Mouse (Mus musculus) bone marrow macrophage, adult 2 months (primary cell): Measurements from ENCODE around the gene Cttnbp2. TPM values are rescaled to one million over a fixed set of nuclear protein-coding genes. Genes with fewer than 3 reads are reported as not detected.

ENCODE experiments used
- H3K27ac ChIP-seq: 2 replicates; pipeline ENCODE4 v1.5.1; 2012; ENCODE audit warnings: low read depth, low read length; ENCODE audit not compliant: insufficient read depth
- H3K4me1 ChIP-seq: 2 replicates; pipeline ENCODE4 v1.6.1; 2012; ENCODE audit warnings: low read length; ENCODE audit not compliant: control insufficient read depth, insufficient read depth
- H3K4me3 ChIP-seq: 2 replicates; pipeline ENCODE4 v1.5.1; 2012; ENCODE audit warnings: mild to moderate bottlenecking, low read length, moderate library complexity; ENCODE audit not compliant: insufficient read depth
- CTCF ChIP-seq: IDR thresholded peaks from 2 replicates; pipeline ENCODE4 v1.5.1; 2012; ENCODE audit warnings: low read depth, mild to moderate bottlenecking, low read length, moderate library complexity
- POLR2A ChIP-seq: IDR thresholded peaks from 2 replicates; pipeline ENCODE4 v1.6.1; 2012; ENCODE audit warnings: mild to moderate bottlenecking, low read depth, low read length, borderline replicate concordance
- polyA plus RNA-seq: library from polyadenylated mRNA; stranded (reverse); fragments of >200 nt; gene quantifications from 2 replicates; pipeline ENCODE4 v1.2.4, GENCODE M21; 2012; ENCODE audit not compliant: missing spikeins, insufficient read depth, insufficient read length

The Cttnbp2 gene
- 0.16 TPM in 1 of 2 replicates, not detected in the other for polyA plus RNA-seq

DNA sequence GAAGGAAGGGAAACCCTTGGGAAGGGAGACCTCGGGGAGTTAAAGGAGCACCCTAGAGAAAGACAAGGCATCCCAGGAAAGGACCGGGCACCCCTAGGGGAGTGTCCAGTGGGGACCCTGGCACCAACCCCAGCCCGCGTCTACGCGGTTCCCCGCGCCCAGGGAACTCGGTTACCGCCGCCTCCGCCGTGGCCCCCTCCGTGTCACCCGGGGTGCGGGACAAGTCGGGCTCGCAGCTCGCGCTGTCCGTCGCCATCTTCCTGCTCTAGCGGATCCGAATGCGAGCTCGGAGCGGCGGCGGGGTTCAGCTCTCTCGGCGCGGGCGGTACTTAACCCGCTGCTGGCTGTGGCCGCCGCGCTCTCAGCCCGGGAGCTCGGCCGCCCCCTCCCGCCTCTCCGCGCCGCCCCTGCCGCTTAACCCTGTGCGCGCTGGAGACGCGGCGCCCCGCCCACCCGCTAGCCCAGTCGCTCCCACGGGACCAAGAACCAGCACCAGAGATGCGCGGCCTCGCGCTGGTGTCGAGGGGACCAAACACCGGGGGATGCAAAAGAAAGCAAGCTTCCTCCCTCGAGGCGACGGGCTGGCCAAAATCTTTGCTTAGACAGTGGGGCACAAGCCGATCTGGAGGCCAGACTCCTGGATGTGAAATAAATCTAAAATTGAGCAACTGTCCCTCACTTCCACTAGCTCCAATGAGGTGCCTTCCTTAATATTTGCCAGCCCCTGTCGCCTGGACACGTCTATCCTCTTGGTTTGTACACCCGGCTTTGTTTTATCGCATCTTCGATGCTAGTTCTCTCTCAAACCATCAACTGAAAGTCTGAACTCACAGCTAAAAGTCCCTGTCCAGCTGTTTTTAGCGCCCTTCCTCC is at the start of gene Cttnbp2:
TSS of gene Cttnbp2 (minus strand) at position 364 of the 873 bp plus-strand sequence.
- Histone ChIP-seq H3K4me3 (no peak within 1 kb of the TSS), H3K27ac (no peak within 1 kb of the TSS), H3K4me1 (no peaks in the 10 kb centered on the region)
- TF ChIP-seq CTCF (no peak), POLR2A (no peak)

DNA sequence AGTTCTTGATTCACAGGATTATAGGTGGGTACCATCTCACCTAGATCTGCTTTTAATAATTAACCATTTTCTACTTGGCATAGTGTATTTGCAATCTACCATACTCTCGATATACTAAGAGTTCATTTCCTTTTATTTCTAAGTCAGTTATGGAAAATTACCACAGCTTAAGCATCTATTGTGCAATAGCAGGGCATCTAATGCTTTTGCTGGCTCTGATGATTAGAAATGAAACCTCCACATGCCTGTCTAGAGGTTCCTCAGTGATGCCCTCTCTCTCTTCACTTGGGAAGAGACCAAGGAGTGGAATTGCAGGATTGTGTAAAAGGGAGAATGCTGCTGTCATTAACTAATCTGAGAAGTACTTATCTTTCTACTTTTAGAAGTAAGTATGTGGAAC is 44.4 kb upstream of the Cttnbp2 start:
- TF ChIP-seq POLR2A (no peak), CTCF (no peak)
- Histone ChIP-seq H3K4me1 (no peaks in the 10 kb centered on the region), H3K27ac (no peak overlapping the region), H3K4me3 (no peak overlapping the region)

DNA sequence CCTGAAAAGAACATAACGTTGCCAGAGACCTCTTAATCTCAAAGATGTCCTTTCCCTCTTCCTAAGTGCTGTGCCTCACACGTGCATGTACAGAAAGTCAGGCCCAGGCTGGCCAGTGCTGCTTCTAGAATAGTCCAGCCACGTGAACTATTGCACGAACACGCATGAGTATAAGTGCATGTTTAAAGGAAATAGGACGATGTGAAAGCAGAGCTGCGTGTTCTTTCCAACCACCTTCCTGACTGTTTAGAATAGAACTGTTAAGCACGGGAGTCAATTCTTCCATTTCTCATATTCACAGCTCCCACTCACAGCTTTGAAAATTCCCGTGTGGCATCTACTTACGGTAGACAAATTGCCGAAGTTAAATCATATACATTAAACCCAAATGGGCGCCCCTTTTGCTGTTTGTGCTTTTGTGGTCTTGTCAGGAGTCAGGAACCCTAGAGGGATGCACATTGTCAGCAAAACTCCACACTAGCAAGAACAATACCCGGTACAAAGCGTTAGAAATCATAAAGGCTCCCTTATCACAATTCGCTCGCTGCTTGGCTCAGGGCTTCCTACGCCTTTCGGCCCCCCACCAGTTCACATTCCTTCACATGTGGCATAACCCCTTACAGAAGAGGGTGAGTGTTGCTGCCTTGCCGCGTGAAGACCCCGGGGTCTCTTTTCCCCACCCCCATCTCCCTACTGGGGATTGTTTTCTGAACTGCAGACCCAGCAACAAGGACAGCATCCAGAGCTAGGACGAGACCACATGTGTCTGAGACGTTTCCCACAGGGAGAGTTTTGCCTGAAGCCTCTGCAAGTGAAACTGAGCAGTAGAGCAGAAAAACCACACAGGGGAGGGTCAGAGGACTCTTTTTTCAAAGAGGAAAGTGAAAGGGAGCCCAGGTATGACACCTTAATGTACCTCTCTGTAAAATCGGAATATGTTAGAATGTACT is 33.1 kb upstream of the Cttnbp2 start:
- Histone ChIP-seq H3K4me3 (no peak overlapping the region), H3K27ac (no peak overlapping the region), H3K4me1 (no peaks in the 10 kb centered on the region)
- TF ChIP-seq CTCF (no peak), POLR2A (no peak)

DNA sequence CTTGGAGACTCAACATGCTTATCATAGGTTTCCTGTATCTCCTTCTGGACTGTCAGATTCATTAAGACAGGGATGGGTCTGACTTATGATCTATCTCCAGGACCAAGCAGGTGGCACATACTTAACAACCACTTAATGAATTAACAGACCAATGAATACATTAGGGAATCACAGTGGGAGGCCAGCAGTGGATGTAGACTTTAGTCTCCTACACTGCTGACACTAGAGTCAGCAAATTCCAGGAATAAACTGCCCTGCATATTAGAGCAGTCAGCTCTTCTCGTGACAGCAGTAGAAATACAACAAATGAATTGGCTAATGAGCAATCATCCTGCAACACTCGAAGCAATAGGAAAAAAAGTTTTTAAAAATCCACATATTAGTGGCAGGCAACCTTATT is 29.2 kb upstream of the Cttnbp2 start:
- no peak overlapping the region for H3K27ac ChIP-seq
- H3K4me3 ChIP-seq, result no peak overlapping the region
- TF ChIP-seq CTCF (no peak), POLR2A (no peak)
- no peaks in the 10 kb centered on the region for H3K4me1 ChIP-seq

DNA sequence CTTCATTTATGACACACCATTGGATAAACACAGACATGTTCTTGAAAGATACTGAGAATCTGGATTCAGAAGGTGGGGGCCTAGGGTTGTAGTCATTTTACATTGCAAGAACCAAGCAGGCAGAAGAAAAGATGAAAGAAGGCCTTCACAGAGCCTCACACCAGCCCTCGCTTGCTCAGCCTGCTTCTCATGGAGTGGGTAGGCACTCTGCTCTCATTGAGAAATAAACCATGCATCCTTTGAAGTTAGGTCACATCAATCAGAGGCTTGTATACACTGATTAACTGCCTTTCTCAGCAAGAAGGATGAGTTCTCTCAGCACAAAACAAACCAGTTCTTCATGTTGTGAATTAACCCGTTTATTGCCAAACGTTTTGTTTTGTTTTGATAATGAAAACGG is 25.8 kb upstream of the Cttnbp2 start:
- TF ChIP-seq POLR2A, result no peak
- TF ChIP-seq CTCF, result no peak
- H3K4me1 ChIP-seq, result no peaks in the 10 kb centered on the region
- no peak overlapping the region for H3K27ac ChIP-seq
- H3K4me3 ChIP-seq, result no peak overlapping the region

DNA sequence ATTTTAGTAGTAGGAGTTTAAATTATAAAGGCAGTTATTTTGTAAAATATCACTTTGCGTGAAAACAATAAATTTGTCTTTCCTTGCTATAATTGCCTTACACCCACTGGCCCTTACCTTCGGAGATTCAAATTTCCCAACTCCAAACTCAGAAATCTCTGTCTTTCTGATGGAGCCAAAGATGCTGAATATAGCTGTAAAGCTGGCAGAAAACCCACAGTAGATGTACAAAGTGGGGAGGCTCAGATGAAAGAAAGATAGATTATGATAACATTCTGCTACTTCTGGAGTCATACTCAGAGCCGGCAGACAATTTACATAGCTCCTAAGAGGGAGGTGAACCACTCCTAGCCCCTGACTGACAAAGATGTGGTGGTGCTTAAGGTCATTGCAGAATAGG is 15.8 kb upstream of the Cttnbp2 start:
- no peak overlapping the region for H3K4me3 ChIP-seq
- no peaks in the 10 kb centered on the region for H3K4me1 ChIP-seq
- no peak overlapping the region for H3K27ac ChIP-seq
- TF ChIP-seq CTCF (no peak), POLR2A (no peak)

DNA sequence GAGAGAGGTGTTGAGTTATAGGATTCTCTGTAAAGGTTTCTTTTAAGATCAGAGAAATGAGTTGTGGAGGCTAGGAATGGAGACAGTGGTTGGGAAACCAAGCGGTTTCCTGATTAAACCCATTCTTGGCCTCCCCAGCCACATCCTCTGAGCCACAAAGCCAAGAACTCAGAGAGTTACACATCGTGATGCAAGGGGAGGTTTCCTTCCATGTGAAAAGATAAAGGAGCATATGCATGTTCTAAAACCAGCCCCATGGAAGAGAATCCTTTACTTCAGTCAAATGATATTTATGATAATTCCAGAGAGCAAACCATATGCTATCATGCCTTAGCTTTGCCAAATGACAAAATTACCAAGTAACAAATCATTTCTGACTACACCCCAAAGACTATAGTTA is 3.0 kb upstream of the Cttnbp2 start:
- no peak overlapping the region for H3K27ac ChIP-seq
- no peaks in the 10 kb centered on the region for H3K4me1 ChIP-seq
- no peak overlapping the region for H3K4me3 ChIP-seq
- TF ChIP-seq POLR2A (no peak), CTCF (no peak)

DNA sequence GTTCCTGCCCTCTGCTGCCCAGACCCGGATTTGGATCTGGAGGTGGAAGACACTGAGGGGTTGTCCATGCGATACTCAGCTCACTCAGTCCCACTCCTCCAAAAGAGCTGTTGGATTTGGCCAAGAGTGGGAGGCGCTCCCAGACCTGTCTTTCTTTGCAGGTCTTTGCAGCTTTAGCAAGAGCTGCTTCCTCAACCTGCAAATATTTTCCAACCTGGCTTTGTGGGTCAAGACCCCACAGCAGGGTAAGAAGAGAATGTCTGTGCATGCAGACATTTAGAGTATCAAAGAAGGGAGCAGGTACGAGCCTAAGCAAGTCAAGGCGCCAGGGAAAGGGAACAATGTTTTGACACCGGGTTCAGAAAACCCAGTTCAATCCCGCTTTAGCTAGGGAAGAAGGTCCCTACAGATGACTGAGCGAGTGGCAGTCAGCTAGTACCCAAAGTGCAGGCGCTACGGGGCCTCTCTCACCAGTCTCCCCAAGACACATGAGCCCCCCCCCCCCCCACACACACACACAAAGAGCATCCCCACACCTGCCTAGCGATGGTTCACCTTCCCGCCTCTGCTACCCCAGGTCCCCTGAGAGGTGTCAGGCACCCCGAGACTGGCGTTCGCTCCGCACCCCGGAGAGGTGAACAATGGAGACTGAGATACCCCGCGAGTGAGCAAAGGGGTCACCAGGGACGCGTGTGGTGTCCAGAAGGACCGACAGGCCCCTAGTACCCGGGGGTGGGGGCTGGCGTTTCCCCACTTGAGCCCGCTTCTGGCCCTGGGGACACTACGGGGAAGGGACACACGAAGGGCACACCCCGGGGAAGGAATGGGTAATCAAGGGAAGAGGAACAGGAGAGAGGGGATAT is 801 bp downstream of the Cttnbp2 start:
- no peak for TF ChIP-seq CTCF
- no peak for TF ChIP-seq POLR2A
- Histone ChIP-seq H3K4me3 (no peak overlapping the region), H3K4me1 (no peaks in the 10 kb centered on the region), H3K27ac (no peak overlapping the region)

DNA sequence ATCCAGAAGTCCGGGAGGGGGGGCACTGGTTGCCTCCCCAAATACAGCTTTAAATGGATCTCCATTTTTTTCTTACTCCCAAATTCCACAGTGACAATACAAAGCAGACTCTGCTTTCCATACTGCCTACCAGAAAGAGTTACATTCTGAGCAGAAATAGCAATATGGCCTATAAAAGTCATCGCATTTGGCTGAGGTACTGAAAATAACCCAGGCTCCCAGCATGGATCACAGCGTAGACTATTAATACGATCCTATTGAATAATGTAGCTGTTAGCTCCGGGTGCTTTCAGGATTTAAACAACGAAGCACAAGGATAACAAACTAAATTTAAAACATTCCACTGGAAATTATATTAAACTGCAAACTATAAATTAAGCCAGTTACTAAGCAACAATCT is 2.8 kb downstream of the Cttnbp2 start:
- H3K4me1 ChIP-seq, result no peaks in the 10 kb centered on the region
- H3K27ac ChIP-seq, result no peak overlapping the region
- TF ChIP-seq CTCF, result no peak
- TF ChIP-seq POLR2A, result no peak
- H3K4me3 ChIP-seq, result no peak overlapping the region
